Mouse (Mus musculus): Measurements from ENCODE around the gene Ddah1. TPM values are rescaled to one million over a fixed set of nuclear protein-coding genes. Genes with fewer than 3 reads are reported as not detected.

The Ddah1 gene
- polyA plus RNA-seq, 1 experiment from 2014 or later, result 15.6 TPM

GRCm38 (mm10) chr3:145933845-145934244 is 175.4 kb downstream of the Ddah1 start:
- Histone ChIP-seq H3K9me3 (ENCODE audit: control insufficient read depth, low read length) (no peaks in the 10 kb centered on the region), H3K27me3 (ENCODE audit: control insufficient read depth, insufficient read depth, low read length) (no peaks in the 10 kb centered on the region), H3K27ac (replicated peaks; ENCODE audit: low read depth, low read length) (no peak overlapping the region), H3K4me1 (ENCODE audit: control insufficient read depth, insufficient read depth, low read length) (peaks cover 4% of the 10 kb centered on the region), H3K4me3 (ENCODE audit: low read depth, low read length) (no peak overlapping the region), H3K9ac (ENCODE audit: low read length) (no peak overlapping the region), H3K36me3 (ENCODE audit: control insufficient read depth, insufficient read depth, low read length) (peaks cover 6% of the 10 kb centered on the region), H3K4me2 (ENCODE audit: low read depth, severe bottlenecking) (no peak overlapping the region)
- 78% methylated on average over 9 of the region's 9 CpGs for WGBS
- ATAC-seq (ENCODE audit: insufficient number of reproducible peaks, low FRiP score, low TSS enrichment, low read depth), result no peak
- no peak for DNase-seq (ENCODE audit: low spot score)

- peak within 1 kb of the TSS; percentile 87 for H3K9ac ChIP-seq (ENCODE audit: low read length)
- peak; percentile 91 for ATAC-seq (ENCODE audit: insufficient number of reproducible peaks, low FRiP score, low TSS enrichment, low read depth)
- no peak within 1 kb of the TSS for H3K27ac ChIP-seq (replicated peaks; ENCODE audit: low read depth, low read length)
- no peaks in the 10 kb centered on the region for H3K9me3 ChIP-seq (ENCODE audit: control insufficient read depth, low read length)
- H3K27me3 ChIP-seq (ENCODE audit: control insufficient read depth, insufficient read depth, low read length), result no peaks in the 10 kb centered on the region
- peaks cover 5% of the 10 kb centered on the region for H3K4me1 ChIP-seq (ENCODE audit: control insufficient read depth, insufficient read depth, low read length)
- WGBS, result 2% methylated on average over 56 of the region's 70 CpGs
- H3K4me2 ChIP-seq (ENCODE audit: low read depth, severe bottlenecking), result peak within 1 kb of the TSS; percentile 68
- peak; percentile 98 for DNase-seq (ENCODE audit: low spot score)
- peak within 1 kb of the TSS; percentile 94 for H3K4me3 ChIP-seq (ENCODE audit: low read depth, low read length)
- H3K36me3 ChIP-seq (ENCODE audit: control insufficient read depth, insufficient read depth, low read length), result peaks cover 4% of the 10 kb centered on the region
Measured at GRCm38 (mm10) chr3:145937505-145938404, 179.3 kb downstream of the Ddah1 start, which contains the start of gene 2410004B18Rik. TSS of gene 2410004B18Rik (plus strand) at chr3:145938014.

- no peak overlapping the region for H3K27ac ChIP-seq (replicated peaks; ENCODE audit: low read depth, low read length)
- peaks cover 5% of the 10 kb centered on the region for H3K4me1 ChIP-seq (ENCODE audit: control insufficient read depth, insufficient read depth, low read length)
- ATAC-seq (ENCODE audit: insufficient number of reproducible peaks, low FRiP score, low TSS enrichment, low read depth), result no peak
- H3K36me3 ChIP-seq (ENCODE audit: control insufficient read depth, insufficient read depth, low read length), result peaks cover 3% of the 10 kb centered on the region
- peak overlapping the region; percentile 68 for H3K4me2 ChIP-seq (ENCODE audit: low read depth, severe bottlenecking)
- H3K27me3 ChIP-seq (ENCODE audit: control insufficient read depth, insufficient read depth, low read length), result no peaks in the 10 kb centered on the region
- peak; percentile 40 for DNase-seq (ENCODE audit: low spot score)
- 28% methylated on average over 38 of the region's 50 CpGs for WGBS
- peak overlapping the region; percentile 94 for H3K4me3 ChIP-seq (ENCODE audit: low read depth, low read length)
- H3K9me3 ChIP-seq (ENCODE audit: control insufficient read depth, low read length), result no peaks in the 10 kb centered on the region
- H3K9ac ChIP-seq (ENCODE audit: low read length), result peak overlapping the region; percentile 87
Measured at GRCm38 (mm10) chr3:145938405-145939349, 180.2 kb downstream of the Ddah1 start.

GRCm38 (mm10) chr3:145939402-145939801 is 180.9 kb downstream of the Ddah1 start:
- no peak for ATAC-seq (ENCODE audit: insufficient number of reproducible peaks, low FRiP score, low TSS enrichment, low read depth)
- H3K4me1 ChIP-seq (ENCODE audit: control insufficient read depth, insufficient read depth, low read length), result peaks cover 5% of the 10 kb centered on the region
- H3K27ac ChIP-seq (replicated peaks; ENCODE audit: low read depth, low read length), result no peak overlapping the region
- H3K4me2 ChIP-seq (ENCODE audit: low read depth, severe bottlenecking), result no peak overlapping the region
- no peaks in the 10 kb centered on the region for H3K9me3 ChIP-seq (ENCODE audit: control insufficient read depth, low read length)
- H3K36me3 ChIP-seq (ENCODE audit: control insufficient read depth, insufficient read depth, low read length), result no peaks in the 10 kb centered on the region; the same call in 1 of the 2 replicates
- DNase-seq (ENCODE audit: low spot score), result no peak
- H3K9ac ChIP-seq (ENCODE audit: low read length), result no peak overlapping the region
- H3K27me3 ChIP-seq (ENCODE audit: control insufficient read depth, insufficient read depth, low read length), result no peaks in the 10 kb centered on the region
- no peak overlapping the region for H3K4me3 ChIP-seq (ENCODE audit: low read depth, low read length)
- 88% methylated on average over 12 of the region's 12 CpGs for WGBS

GRCm38 (mm10) chr3:145939971-145940370 is 181.5 kb downstream of the Ddah1 start:
- H3K4me3 ChIP-seq (ENCODE audit: low read depth, low read length), result no peak overlapping the region
- peaks cover 5% of the 10 kb centered on the region for H3K4me1 ChIP-seq (ENCODE audit: control insufficient read depth, insufficient read depth, low read length)
- DNase-seq (ENCODE audit: low spot score), result no peak
- H3K36me3 ChIP-seq (ENCODE audit: control insufficient read depth, insufficient read depth, low read length), result no peaks in the 10 kb centered on the region; the same call in 1 of the 2 replicates
- H3K9me3 ChIP-seq (ENCODE audit: control insufficient read depth, low read length), result no peaks in the 10 kb centered on the region
- no peaks in the 10 kb centered on the region for H3K27me3 ChIP-seq (ENCODE audit: control insufficient read depth, insufficient read depth, low read length)
- ATAC-seq (ENCODE audit: insufficient number of reproducible peaks, low FRiP score, low TSS enrichment, low read depth), result no peak
- H3K27ac ChIP-seq (replicated peaks; ENCODE audit: low read depth, low read length), result no peak overlapping the region
- WGBS, result 90% methylated on average over 4 of the region's 4 CpGs
- no peak overlapping the region for H3K9ac ChIP-seq (ENCODE audit: low read length)
- H3K4me2 ChIP-seq (ENCODE audit: low read depth, severe bottlenecking), result no peak overlapping the region

GRCm38 (mm10) chr3:145941971-145942370 is 183.5 kb downstream of the Ddah1 start:
- H3K27ac ChIP-seq (replicated peaks; ENCODE audit: low read depth, low read length), result no peak overlapping the region
- no peaks in the 10 kb centered on the region for H3K27me3 ChIP-seq (ENCODE audit: control insufficient read depth, insufficient read depth, low read length)
- ATAC-seq (ENCODE audit: insufficient number of reproducible peaks, low FRiP score, low TSS enrichment, low read depth), result no peak
- peak; percentile 83 for DNase-seq (ENCODE audit: low spot score)
- H3K36me3 ChIP-seq (ENCODE audit: control insufficient read depth, insufficient read depth, low read length), result no peaks in the 10 kb centered on the region; the same call in 1 of the 2 replicates
- H3K9ac ChIP-seq (ENCODE audit: low read length), result no peak overlapping the region
- WGBS, result 16% methylated on average over 3 of the region's 3 CpGs
- no peak overlapping the region for H3K4me3 ChIP-seq (ENCODE audit: low read depth, low read length)
- no peak overlapping the region for H3K4me2 ChIP-seq (ENCODE audit: low read depth, severe bottlenecking)
- peaks cover 5% of the 10 kb centered on the region for H3K4me1 ChIP-seq (ENCODE audit: control insufficient read depth, insufficient read depth, low read length)
- H3K9me3 ChIP-seq (ENCODE audit: control insufficient read depth, low read length), result no peaks in the 10 kb centered on the region

Other genes starting within 250 kb of the Ddah1 start
- gene Znhit6, start 182.5 kb upstream of the Ddah1 start, polyA plus RNA-seq (2014; fragmentation: Nextera tagmentation; extraction: Ambion mirVana), result 38.3 and 45.3 TPM in 2 replicates
- gene Ccn1, start 108.7 kb upstream of the Ddah1 start, polyA plus RNA-seq (2014; fragmentation: Nextera tagmentation; extraction: Ambion mirVana), result 26.4 and 29.8 TPM in 2 replicates
- 54.7 and 57.7 TPM in 2 replicates for gene Bcl10, start 164.1 kb downstream of the Ddah1 start, polyA plus RNA-seq (2014; fragmentation: Nextera tagmentation; extraction: Ambion mirVana)
- gene 2410004B18Rik, start 179.3 kb downstream of the Ddah1 start, polyA plus RNA-seq (2014; fragmentation: Nextera tagmentation; extraction: Ambion mirVana), result 55.1 and 61.3 TPM in 2 replicates
- gene Syde2, start 229.2 kb downstream of the Ddah1 start, polyA plus RNA-seq (2014; fragmentation: Nextera tagmentation; extraction: Ambion mirVana), result 1.8 and 2.1 TPM in 2 replicates

Measured in limb, embryonic 11.5 days (tissue).